Mouse (Mus musculus) cerebellum, adult 11-12 months (tissue): ENCODE measurements around the gene Snd1.
A peak's percentile ranks its signal among the peaks of the same experiment; 100 is the strongest.

ENCODE experiments used
- DNase-seq: peaks from one replicate; pipeline ENCODE4 v3.0.0; 2022

The Snd1 gene

GRCm38 (mm10) chr6:28599120-28599519 lies 124.2 kb downstream of the Snd1 start:
- no peak for DNase-seq

GRCm38 (mm10) chr6:28600404-28600803 lies 125.5 kb downstream of the Snd1 start:
- no peak for DNase-seq

DNA sequence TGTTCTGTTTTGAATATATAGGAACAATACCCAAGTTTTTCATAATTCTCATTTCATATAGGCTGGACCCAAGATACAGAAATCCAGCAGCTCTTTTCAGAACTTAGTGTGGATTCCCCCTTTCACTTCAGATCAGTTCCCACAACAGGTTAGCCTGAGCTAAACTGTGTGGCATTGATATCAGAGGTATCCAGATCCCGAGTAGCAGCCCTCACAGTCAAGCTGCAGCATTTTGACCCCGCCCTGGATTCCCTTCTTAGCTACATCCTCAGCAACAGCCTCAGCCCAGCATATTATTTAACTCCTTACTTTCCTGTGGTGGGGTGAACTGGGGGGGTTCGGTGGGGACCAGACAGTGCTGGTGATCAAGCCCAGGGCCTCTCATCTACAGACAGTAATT lies 128.5 kb downstream of the Snd1 start:
- DNase-seq, result no peak

DNA sequence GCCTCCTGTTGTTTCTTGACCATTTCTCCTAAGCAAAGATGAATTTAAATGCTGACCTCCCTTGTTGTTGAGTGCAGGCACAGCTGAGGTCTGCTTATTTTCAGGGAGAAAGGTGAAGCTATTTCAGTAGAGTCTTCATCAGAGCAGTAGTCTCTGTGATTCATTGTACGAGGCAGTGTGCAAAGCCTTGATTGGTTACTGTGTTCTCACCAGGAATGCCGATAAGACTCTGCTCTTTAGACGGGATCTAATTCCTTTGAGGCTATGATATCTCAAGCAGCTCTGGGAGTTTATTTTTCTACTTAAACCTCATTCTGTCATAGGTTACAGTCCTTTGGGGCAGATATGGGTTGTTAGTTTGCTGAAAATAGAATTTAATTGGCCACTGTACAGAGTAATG lies 128.9 kb downstream of the Snd1 start:
- no peak for DNase-seq

DNA sequence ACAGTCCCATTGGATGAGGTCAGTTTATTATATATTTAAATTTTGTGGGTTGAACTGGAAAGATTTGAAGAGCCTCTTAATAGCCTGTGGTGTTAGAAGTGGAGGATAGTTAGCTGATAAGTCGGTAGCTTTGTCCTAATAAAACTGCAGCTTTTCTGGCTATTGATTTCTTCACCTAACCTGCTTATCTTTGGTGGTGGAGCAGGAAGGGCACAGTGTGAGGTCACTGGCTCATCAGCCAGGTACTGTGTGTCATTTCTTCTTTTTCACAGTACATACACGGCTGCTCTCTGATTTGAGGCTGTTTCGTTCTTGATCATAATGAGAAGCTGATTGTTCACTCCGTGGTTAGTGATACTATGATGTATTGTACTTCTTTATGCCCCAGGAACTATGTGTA lies 134.4 kb downstream of the Snd1 start:
- no peak for DNase-seq

GRCm38 (mm10) chr6:28610127-28610526 lies 135.2 kb downstream of the Snd1 start:
- no peak for DNase-seq

GRCm38 (mm10) chr6:28613441-28613840 lies 138.5 kb downstream of the Snd1 start:
- DNase-seq, result no peak

DNA sequence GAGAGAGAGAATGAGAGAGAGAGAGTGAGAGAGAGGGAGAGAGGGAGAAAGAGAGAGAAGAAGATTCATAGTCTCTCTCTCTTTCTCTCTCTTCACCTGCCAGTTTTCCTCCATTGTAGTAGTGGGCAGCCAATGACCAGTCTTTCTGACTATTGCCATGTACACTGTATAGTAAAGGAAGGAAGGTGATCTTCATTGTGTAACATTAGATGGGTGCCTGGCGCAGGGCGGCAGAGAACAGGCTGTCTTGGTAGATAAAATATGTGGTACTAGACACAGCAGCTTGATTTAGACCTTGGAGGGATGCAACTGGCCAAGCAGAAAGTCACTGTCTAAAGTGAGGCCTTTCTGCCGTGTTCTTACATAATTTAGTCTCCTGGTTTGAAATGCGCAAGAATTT lies 139.9 kb downstream of the Snd1 start:
- DNase-seq, result no peak

- no peak for DNase-seq
Observed at GRCm38 (mm10) chr6:28615408-28615807, 140.5 kb downstream of the Snd1 start.

DNA sequence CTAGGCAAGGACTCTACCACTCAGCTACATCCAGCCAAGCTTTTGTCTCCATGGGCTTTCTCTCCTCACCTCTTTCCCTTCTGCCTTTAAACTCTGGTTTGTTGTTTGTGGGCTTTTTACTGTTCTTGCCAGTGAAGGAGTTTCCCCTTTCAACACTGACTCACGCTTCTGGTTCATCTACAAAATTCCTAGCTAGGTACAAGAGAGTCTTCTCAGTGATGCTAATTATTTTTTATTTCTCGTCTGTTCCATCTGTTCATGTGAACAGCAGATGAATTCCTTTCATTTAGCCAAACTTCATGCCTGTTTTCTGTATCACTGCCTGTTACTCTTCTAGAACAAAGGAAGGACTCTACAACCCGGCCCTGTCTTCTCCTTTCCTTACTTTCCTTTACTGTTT lies 141.0 kb downstream of the Snd1 start:
- no peak for DNase-seq

DNA sequence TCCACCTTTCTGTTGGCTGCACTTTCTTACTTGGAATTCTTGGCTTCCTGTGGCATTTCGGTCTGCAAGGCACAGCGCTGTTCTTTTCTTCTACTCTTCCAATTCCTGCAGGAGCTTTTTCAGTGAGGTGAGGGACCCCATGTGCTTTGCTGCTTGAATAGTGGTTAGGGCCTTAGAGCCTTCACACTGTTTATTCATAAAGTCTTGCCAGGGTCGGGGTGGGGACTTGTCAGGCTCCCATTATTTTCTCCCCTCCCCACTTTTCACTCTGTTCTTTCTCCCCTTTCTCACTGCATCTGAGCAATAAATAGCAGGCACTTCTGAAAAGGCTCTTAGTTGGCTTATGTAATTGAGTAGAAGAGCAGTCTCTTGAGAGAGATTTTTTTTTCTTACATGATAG lies 143.4 kb downstream of the Snd1 start:
- DNase-seq, result no peak

- peak; percentile 52 for DNase-seq
Observed at GRCm38 (mm10) chr6:28618751-28619153, 143.8 kb downstream of the Snd1 start.

- DNase-seq, result no peak
Observed at GRCm38 (mm10) chr6:28621431-28621830, 146.5 kb downstream of the Snd1 start.

- no peak for DNase-seq
Observed at GRCm38 (mm10) chr6:28621961-28622360, 147.0 kb downstream of the Snd1 start.

DNA sequence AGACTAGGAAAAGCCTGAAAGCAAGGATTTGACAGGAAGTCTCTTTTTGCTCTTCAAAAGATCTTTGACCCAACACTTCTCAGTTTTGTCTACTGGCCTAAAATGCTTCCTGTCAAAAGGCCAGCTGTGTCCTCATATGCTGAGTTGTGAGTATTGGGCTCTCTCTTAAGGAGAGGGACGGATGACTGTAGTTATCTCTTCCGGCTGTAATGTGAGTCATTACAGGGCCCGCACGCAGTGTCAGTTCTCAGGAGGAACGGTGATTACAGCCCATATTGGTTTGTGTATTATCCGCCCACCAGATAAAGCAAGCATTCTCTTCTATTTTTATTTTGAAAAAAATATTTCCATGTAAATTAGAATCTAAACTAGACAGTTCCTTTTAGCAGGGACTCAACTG lies 147.6 kb downstream of the Snd1 start:
- no peak for DNase-seq

- DNase-seq, result no peak
Observed at GRCm38 (mm10) chr6:28622963-28623362, 148.0 kb downstream of the Snd1 start.

- DNase-seq, result no peak
Observed at GRCm38 (mm10) chr6:28628408-28628807, 153.5 kb downstream of the Snd1 start.

DNA sequence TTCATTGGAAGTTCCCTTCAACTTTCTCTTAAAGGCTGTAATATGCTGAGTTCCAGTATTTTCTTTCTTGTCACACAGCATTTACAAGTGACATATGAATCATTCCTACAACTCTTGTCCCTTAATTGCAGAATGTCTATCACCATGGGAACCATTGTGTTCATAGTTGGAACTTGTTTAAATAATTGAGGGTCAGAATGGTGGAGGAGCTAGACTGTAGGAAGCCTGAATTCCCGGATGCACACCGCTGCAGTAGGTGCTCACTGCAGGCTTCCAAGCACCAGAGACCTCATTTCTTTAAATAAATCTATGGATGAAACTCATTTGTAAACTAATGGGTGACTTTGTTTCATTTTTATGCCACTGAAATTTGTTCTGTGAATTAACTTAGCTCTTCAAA lies 154.9 kb downstream of the Snd1 start:
- DNase-seq, result no peak

DNA sequence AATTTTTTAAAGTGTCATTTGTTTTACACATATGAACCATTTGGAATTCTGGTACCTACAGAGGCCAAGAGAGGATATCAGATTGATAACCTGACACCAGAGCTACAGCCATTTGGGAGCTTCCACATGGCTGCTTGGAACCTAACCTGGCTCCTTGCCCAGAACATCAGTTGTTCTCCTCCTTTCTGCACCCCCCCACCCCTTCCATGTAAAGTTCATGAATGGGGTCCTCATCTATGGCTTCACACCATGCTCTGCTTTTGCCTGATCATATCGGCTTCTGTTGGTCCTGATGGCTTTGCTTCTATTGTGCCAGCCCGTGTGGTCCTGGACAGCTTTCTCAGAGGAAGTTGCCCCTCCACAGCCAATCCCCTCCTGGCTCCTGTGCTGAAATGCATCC lies 156.0 kb downstream of the Snd1 start:
- DNase-seq, result no peak

DNA sequence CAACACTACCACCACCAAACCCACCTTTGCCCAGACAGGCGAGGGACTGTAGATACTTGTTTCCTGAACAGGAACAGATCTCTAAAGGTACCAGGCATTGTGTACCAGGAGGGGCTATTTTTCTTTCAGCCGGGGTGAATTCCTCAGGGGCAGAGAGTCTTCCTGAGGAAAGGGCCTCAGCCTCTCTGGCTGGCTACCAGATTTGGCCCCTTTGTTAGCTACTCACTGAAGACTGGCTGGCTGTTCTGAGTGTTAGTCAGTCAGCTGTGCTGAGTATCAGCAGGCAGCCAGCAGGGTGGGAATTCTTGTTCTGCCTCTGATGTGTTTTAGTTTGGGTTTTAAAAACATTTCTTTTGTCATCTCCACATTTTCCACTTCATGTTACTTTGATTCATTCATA lies 158.2 kb downstream of the Snd1 start:
- DNase-seq, result no peak

- peak; percentile 46 for DNase-seq
Observed at GRCm38 (mm10) chr6:28633656-28634055, 158.7 kb downstream of the Snd1 start.

DNA sequence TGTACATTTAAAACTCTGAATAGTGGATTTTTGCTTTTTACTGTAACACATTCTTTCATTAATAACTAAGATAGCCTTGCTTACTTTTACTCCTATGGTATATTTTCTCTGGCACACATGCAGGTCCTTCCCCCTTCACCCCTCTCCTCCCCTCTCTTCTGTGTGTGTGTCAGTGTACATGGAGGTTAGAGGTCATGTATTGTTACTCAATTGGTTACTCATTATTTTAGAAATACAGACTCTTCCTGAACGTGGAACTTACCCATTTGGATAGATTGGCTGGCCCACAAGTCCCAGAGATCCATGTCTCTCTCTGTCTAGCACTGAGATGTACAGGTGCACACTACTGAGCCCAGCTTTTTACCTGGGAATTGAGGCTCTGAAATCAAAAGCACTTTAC lies 160.2 kb downstream of the Snd1 start:
- no peak for DNase-seq

DNA sequence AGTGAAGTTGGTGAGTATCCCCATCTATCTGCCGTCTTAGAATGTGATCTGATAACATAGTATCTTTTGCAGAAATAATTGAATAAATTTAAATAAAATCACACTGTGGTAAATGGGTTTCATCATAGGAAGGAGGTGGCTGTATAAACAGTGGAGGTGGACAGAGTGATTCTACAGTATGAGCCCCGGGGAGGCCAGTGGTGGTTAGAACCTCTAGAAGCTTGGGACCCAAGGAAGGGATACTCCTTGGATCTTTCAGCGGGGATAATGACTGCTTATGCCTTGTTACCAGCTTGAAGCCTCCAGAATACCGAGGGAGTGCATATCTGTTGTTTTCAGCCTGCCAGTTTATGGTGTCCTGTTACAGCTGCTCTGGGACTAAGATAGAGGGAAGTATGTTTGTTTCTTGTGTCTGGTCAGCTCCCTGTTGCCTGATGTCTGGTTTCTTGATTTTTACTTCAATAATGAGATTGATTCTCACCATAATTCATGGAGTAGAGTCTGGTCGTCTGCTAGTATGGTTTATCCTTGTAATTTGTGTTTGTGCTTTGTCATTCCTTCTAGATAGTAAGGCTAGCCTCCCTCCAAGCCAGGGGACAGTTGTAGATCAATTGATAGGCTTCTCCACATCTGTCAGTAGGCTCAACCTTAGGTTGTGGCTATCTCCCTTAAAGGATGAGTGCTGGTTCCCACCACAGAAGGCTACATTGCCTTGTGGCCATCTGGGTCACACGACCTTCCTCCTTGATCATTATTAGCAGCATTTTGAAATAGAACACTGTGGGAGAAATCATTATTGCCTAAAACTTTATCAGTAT lies 160.8 kb downstream of the Snd1 start:
- DNase-seq, result no peak

DNA sequence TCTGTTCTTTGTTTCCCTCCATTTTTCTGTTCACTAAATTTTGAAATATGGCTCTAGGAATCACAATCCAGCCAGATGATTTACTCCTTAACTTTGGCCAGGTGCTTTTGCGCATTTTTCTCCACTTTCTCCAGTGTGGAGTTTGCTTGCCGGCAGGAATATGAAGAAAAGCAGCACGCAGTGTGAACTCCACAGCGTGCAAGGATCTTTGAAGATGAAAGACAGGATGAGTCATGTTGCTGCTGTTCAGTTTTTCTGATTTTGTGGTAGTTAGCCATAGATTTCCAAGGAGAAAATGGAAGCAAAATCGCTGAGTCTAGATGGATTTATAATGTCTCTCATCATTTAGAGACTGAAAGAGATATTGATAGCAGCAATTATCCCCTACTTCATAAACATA lies 165.1 kb downstream of the Snd1 start:
- DNase-seq, result no peak

DNA sequence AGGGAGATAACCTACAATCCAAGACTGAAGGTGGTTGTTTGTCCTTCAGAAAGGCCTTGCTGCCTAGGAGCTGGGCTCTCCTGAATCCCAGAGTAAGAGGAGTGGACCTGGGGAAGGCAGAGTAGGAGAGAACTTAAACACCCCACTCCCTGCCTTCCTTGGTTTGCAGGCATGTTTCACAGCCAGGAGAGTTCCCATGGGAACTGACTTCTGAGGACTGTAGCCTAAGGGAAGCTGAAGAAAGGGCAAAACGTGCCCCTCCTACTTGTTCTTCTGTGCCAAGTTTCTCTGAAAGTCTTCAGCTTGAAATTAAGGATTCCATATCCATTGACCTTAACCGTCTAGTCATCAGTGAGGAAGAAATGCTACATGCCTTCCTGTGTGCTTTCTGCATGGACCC lies 168.0 kb downstream of the Snd1 start:
- no peak for DNase-seq
